In genomic region chr12:111760306-111760908, GRCm38 (mm10) we compare ENCODE assay signal across 8 mouse cellular contexts. TPM values are rescaled to one million over a fixed set of nuclear protein-coding genes. Genes with fewer than 3 reads are reported as not detected.
DNase-seq lines count a peak whose midpoint lies in the region; ATAC-seq lines count a peak whose summit lies in the region.

No protein-coding gene starts in this region.

- peak overlapping the region; percentile 89 for H3K4me3 ChIP-seq in lung, embryonic 16.5 days (ENCODE audit: low read length)
- H3K4me3 ChIP-seq in forebrain, embryonic 14.5 days (ENCODE audit: low read depth, low read length), result peak overlapping the region; percentile 86
- H3K4me3 ChIP-seq in limb, embryonic 15.5 days, result peak overlapping the region; percentile 91
- H3K4me3 ChIP-seq in stomach, embryonic 15.5 days (replicated peaks), result peak overlapping the region; percentile 94

- H3K4me2 ChIP-seq in lung, embryonic 16.5 days (ENCODE audit: low read depth, low read length), result peak overlapping the region; percentile 99
- peak overlapping the region; percentile 89 for H3K4me2 ChIP-seq in forebrain, embryonic 14.5 days (ENCODE audit: low read length)
- peak overlapping the region; percentile 94 for H3K4me2 ChIP-seq in limb, embryonic 15.5 days
- H3K4me2 ChIP-seq in stomach, embryonic 15.5 days, result peak overlapping the region; percentile 99

- no peaks in the 10 kb centered on the region for H3K9me3 ChIP-seq in lung, embryonic 16.5 days (ENCODE audit: control insufficient read depth, low read length)
- H3K9me3 ChIP-seq in forebrain, embryonic 14.5 days (replicated peaks; ENCODE audit: control insufficient read depth, low read length), result no peaks in the 10 kb centered on the region
- H3K9me3 ChIP-seq in limb, embryonic 15.5 days, result no peaks in the 10 kb centered on the region
- H3K9me3 ChIP-seq in stomach, embryonic 15.5 days, result no peaks in the 10 kb centered on the region

- no peak for DNase-seq in lung, adult 18-20 months
- DNase-seq in forebrain, embryonic 14.5 days (ENCODE audit: low spot score), result no peak
- DNase-seq in cerebellum, adult 8-10 months, result no peak
- no peak for DNase-seq in spleen, postnatal 10 days (ENCODE audit: low spot score in 2 of 2)
- DNase-seq in frontal cortex, postnatal 36 days (ENCODE audit: low spot score in 2 of 2), result no peak

- WGBS in lung, embryonic 16.5 days, result 42% methylated on average over 7 of the region's 7 CpGs
- 73% methylated on average over 7 of the region's 7 CpGs for WGBS in forebrain, embryonic 14.5 days
- 53% methylated on average over 7 of the region's 7 CpGs for WGBS in limb, embryonic 15.5 days
- WGBS in stomach, embryonic 15.5 days, result 53% methylated on average over 7 of the region's 7 CpGs

- ATAC-seq in lung, embryonic 16.5 days (ENCODE audit: low read depth), result peak; percentile 8; the same call in 1 of the 2 replicates
- no peak for ATAC-seq in forebrain, embryonic 14.5 days
- ATAC-seq in limb, embryonic 15.5 days (ENCODE audit: insufficient number of reproducible peaks, low FRiP score, low TSS enrichment, low read depth), result no peak
- no peak for ATAC-seq in stomach, embryonic 15.5 days (ENCODE audit: insufficient read depth, low FRiP score, low read depth)

- H3K27ac ChIP-seq in lung, embryonic 16.5 days (ENCODE audit: low read length), result peak overlapping the region; percentile 84; the same call in 1 of the 2 replicates
- H3K27ac ChIP-seq in forebrain, embryonic 14.5 days (ENCODE audit: low read depth, low read length), result no peak overlapping the region
- H3K27ac ChIP-seq in limb, embryonic 15.5 days, result peak overlapping the region; percentile 90; the same call in 1 of the 2 replicates
- peak overlapping the region; percentile 89; the same call in 1 of the 2 replicates for H3K27ac ChIP-seq in stomach, embryonic 15.5 days

- H3K27me3 ChIP-seq in lung, embryonic 16.5 days (ENCODE audit: control insufficient read depth, insufficient read depth, low read depth, low read length), result no peaks in the 10 kb centered on the region
- H3K27me3 ChIP-seq in forebrain, embryonic 14.5 days (replicated peaks; ENCODE audit: control insufficient read depth, insufficient read depth, low read length), result no peaks in the 10 kb centered on the region
- H3K27me3 ChIP-seq in limb, embryonic 15.5 days, result no peaks in the 10 kb centered on the region
- no peaks in the 10 kb centered on the region for H3K27me3 ChIP-seq in stomach, embryonic 15.5 days (replicated peaks)

- H3K9ac ChIP-seq in lung, embryonic 16.5 days (ENCODE audit: low read length), result no peak overlapping the region
- H3K9ac ChIP-seq in forebrain, embryonic 14.5 days (ENCODE audit: low read length), result peak overlapping the region; percentile 98
- 0 out of 2 replicates have a peak overlapping the region, but pooled peaks have one; percentile 2 for H3K9ac ChIP-seq in limb, embryonic 15.5 days
- no peak overlapping the region for H3K9ac ChIP-seq in stomach, embryonic 15.5 days

- H3K36me3 ChIP-seq in lung, embryonic 16.5 days (ENCODE audit: control insufficient read depth, insufficient read depth, low read length), result peaks cover 2% of the 10 kb centered on the region
- peaks cover 12% of the 10 kb centered on the region; the same call in 1 of the 2 replicates for H3K36me3 ChIP-seq in forebrain, embryonic 14.5 days (ENCODE audit: control insufficient read depth, insufficient read depth, low read length)
- H3K36me3 ChIP-seq in limb, embryonic 15.5 days, result peaks cover 10% of the 10 kb centered on the region
- H3K36me3 ChIP-seq in stomach, embryonic 15.5 days, result 0 out of 2 replicates have a peak, but pooled peaks cover 4% of the 10 kb centered on the region

- peaks cover 20% of the 10 kb centered on the region for H3K4me1 ChIP-seq in lung, embryonic 16.5 days (replicated peaks; ENCODE audit: control insufficient read depth, insufficient read depth, low read length)
- peaks cover 16% of the 10 kb centered on the region for H3K4me1 ChIP-seq in forebrain, embryonic 14.5 days (ENCODE audit: control insufficient read depth, insufficient read depth, low read length)
- peaks cover 36% of the 10 kb centered on the region for H3K4me1 ChIP-seq in limb, embryonic 15.5 days
- peaks cover 29% of the 10 kb centered on the region for H3K4me1 ChIP-seq in stomach, embryonic 15.5 days

RNA-seq across cellular contexts. Expression of gene Klc1, which starts 1.8 kb away (rescaled TPM):
- 82.4 and 86.9 TPM in 2 replicates for polyA plus RNA-seq in lung, embryonic 16.5 days (2015; fragmentation: Nextera tagmentation; extraction: Ambion mirVana)
- polyA plus RNA-seq in forebrain, embryonic 14.5 days (2014; fragmentation: Nextera tagmentation; extraction: Ambion mirVana), result 391 and 464 TPM in 2 replicates
- polyA plus RNA-seq in limb, embryonic 15.5 days (2015; fragmentation: Nextera tagmentation; extraction: Ambion mirVana), result 107 and 121 TPM in 2 replicates
- 97.8 and 113 TPM in 2 replicates for polyA plus RNA-seq in stomach, embryonic 15.5 days (2015; fragmentation: Nextera tagmentation; extraction: Ambion mirVana)

RNA-seq across cellular contexts. Expression of gene Apopt1, which starts 47.3 kb away (rescaled TPM):
- 45.7 and 47.0 TPM in 2 replicates for polyA plus RNA-seq in lung, embryonic 16.5 days (2015; fragmentation: Nextera tagmentation; extraction: Ambion mirVana)
- polyA plus RNA-seq in forebrain, embryonic 14.5 days (2014; fragmentation: Nextera tagmentation; extraction: Ambion mirVana), result 47.1 and 50.8 TPM in 2 replicates
- polyA plus RNA-seq in limb, embryonic 15.5 days (2015; fragmentation: Nextera tagmentation; extraction: Ambion mirVana), result 48.4 and 51.2 TPM in 2 replicates
- polyA plus RNA-seq in stomach, embryonic 15.5 days (2015; fragmentation: Nextera tagmentation; extraction: Ambion mirVana), result 46.4 and 51.3 TPM in 2 replicates

RNA-seq across cellular contexts. Expression of gene Bag5, which starts 47.4 kb away (rescaled TPM):
- 50.2 and 50.7 TPM in 2 replicates for polyA plus RNA-seq in lung, embryonic 16.5 days (2015; fragmentation: Nextera tagmentation; extraction: Ambion mirVana)
- polyA plus RNA-seq in forebrain, embryonic 14.5 days (2014; fragmentation: Nextera tagmentation; extraction: Ambion mirVana), result 60.4 and 65.8 TPM in 2 replicates
- 69.4 and 71.2 TPM in 2 replicates for polyA plus RNA-seq in limb, embryonic 15.5 days (2015; fragmentation: Nextera tagmentation; extraction: Ambion mirVana)
- polyA plus RNA-seq in stomach, embryonic 15.5 days (2015; fragmentation: Nextera tagmentation; extraction: Ambion mirVana), result 49.5 and 50.9 TPM in 2 replicates

RNA-seq across cellular contexts. Expression of gene Xrcc3, which starts 53.3 kb away (rescaled TPM):
- polyA plus RNA-seq in lung, embryonic 16.5 days (2015; fragmentation: Nextera tagmentation; extraction: Ambion mirVana), result 9.1 and 9.2 TPM in 2 replicates
- 3.0 and 3.7 TPM in 2 replicates for polyA plus RNA-seq in forebrain, embryonic 14.5 days (2014; fragmentation: Nextera tagmentation; extraction: Ambion mirVana)
- 8.4 and 9.9 TPM in 2 replicates for polyA plus RNA-seq in limb, embryonic 15.5 days (2015; fragmentation: Nextera tagmentation; extraction: Ambion mirVana)
- polyA plus RNA-seq in stomach, embryonic 15.5 days (2015; fragmentation: Nextera tagmentation; extraction: Ambion mirVana), result 7.2 and 8.5 TPM in 2 replicates

RNA-seq across cellular contexts. Expression of gene Zfyve21, which starts 53.6 kb away (rescaled TPM):
- polyA plus RNA-seq in lung, embryonic 16.5 days (2015; fragmentation: Nextera tagmentation; extraction: Ambion mirVana), result 111 and 135 TPM in 2 replicates
- 43.0 and 45.0 TPM in 2 replicates for polyA plus RNA-seq in forebrain, embryonic 14.5 days (2014; fragmentation: Nextera tagmentation; extraction: Ambion mirVana)
- polyA plus RNA-seq in limb, embryonic 15.5 days (2015; fragmentation: Nextera tagmentation; extraction: Ambion mirVana), result 122 and 141 TPM in 2 replicates
- 134 and 140 TPM in 2 replicates for polyA plus RNA-seq in stomach, embryonic 15.5 days (2015; fragmentation: Nextera tagmentation; extraction: Ambion mirVana)

Comparison
In these comparisons a context has a peak if more than half of its experiments do, and no peak if none do; other contexts are left out.
1. H3K9ac ChIP-seq: peak in forebrain, embryonic 14.5 days (single experiment) and limb, embryonic 15.5 days (single experiment); none in lung, embryonic 16.5 days (single experiment) and stomach, embryonic 15.5 days (single experiment).
2. Peak in every context shown above with its lines, with median percentiles within 50 percentile points of each other: H3K4me2 ChIP-seq and H3K4me3 ChIP-seq.